Mouse (Mus musculus) erythroblast, embryonic 14.5 days (primary cell): Measurements from ENCODE around the gene Fndc9. TPM values are rescaled to one million over a fixed set of nuclear protein-coding genes. Genes with fewer than 3 reads are reported as not detected.

Experiments
- H3K27me3 ChIP-seq: 2 replicates; pipeline ENCODE4 v1.6.1; 2012; ENCODE audit warnings: inconsistent platforms; ENCODE audit not compliant: control insufficient read depth
- H3K36me3 ChIP-seq: 2 replicates; pipeline ENCODE4 v1.6.1; 2012; ENCODE audit warnings: mild to moderate bottlenecking, inconsistent platforms; ENCODE audit not compliant: control insufficient read depth
- H3K4me1 ChIP-seq: 2 replicates; pipeline ENCODE4 v1.6.1; 2012; ENCODE audit warnings: inconsistent platforms; ENCODE audit not compliant: control insufficient read depth
- H3K4me3 ChIP-seq: replicated peaks from 2 replicates; pipeline ENCODE3; 2012; ENCODE audit warnings: moderate library complexity, mild to moderate bottlenecking, inconsistent platforms
- H3K9me3 ChIP-seq: 2 replicates; pipeline ENCODE4 v1.6.1; 2012; ENCODE audit warnings: low read length, inconsistent platforms, mixed read lengths; ENCODE audit not compliant: control insufficient read depth
- GATA1 ChIP-seq: IDR thresholded peaks from 2 replicates; pipeline ENCODE4 v1.6.1; 2012; ENCODE audit warnings: low read length, inconsistent platforms, mixed read lengths
- TAL1 ChIP-seq: IDR thresholded peaks from 3 replicates; pipeline ENCODE4 v1.6.1; 2012; ENCODE audit warnings: low read length, inconsistent platforms, mixed read lengths
- polyA plus RNA-seq: library from polyadenylated mRNA; stranded (reverse); fragments of >175 nt; gene quantifications from 2 replicates; pipeline ENCODE4 v1.2.3, GENCODE M21; 2012

Fndc9 gene
- polyA plus RNA-seq, 1 experiment, result not detected

- no peaks in the 10 kb centered on the region for H3K27me3 ChIP-seq
- no peak for TF ChIP-seq TAL1
- TF ChIP-seq GATA1, result no peak
- H3K36me3 ChIP-seq, result no peaks in the 10 kb centered on the region
- H3K4me1 ChIP-seq, result no peaks in the 10 kb centered on the region
- no peaks in the 10 kb centered on the region for H3K9me3 ChIP-seq
- H3K4me3 ChIP-seq, result no peak overlapping the region
Observed at GRCm38 (mm10) chr11:46265031-46265786, 29.9 kb downstream of the Fndc9 start.

GRCm38 (mm10) chr11:46268991-46269390 is 33.7 kb downstream of the Fndc9 start:
- H3K36me3 ChIP-seq, result no peaks in the 10 kb centered on the region

GRCm38 (mm10) chr11:46269391-46269790 is 34.1 kb downstream of the Fndc9 start:
- H3K9me3 ChIP-seq, result no peaks in the 10 kb centered on the region
- H3K36me3 ChIP-seq, result no peaks in the 10 kb centered on the region
- no peak overlapping the region for H3K4me3 ChIP-seq
- no peaks in the 10 kb centered on the region for H3K4me1 ChIP-seq
- TF ChIP-seq GATA1 (no peak), TAL1 (no peak)
- H3K27me3 ChIP-seq, result no peaks in the 10 kb centered on the region

More at GRCm38 (mm10) chr11:46268991-46269390, 33.7 kb downstream of the Fndc9 start:
- Histone ChIP-seq H3K9me3 (no peaks in the 10 kb centered on the region), H3K4me3 (no peak overlapping the region), H3K27me3 (no peaks in the 10 kb centered on the region), H3K4me1 (no peaks in the 10 kb centered on the region)
- no peak for TF ChIP-seq TAL1

GRCm38 (mm10) chr11:46269893-46270292 is 34.6 kb downstream of the Fndc9 start:
- H3K4me3 ChIP-seq, result no peak overlapping the region
- no peaks in the 10 kb centered on the region for H3K36me3 ChIP-seq
- H3K4me1 ChIP-seq, result no peaks in the 10 kb centered on the region
- no peaks in the 10 kb centered on the region for H3K9me3 ChIP-seq
- TF ChIP-seq GATA1, result no peak
- TF ChIP-seq TAL1, result no peak
- H3K27me3 ChIP-seq, result no peaks in the 10 kb centered on the region

GRCm38 (mm10) chr11:46272058-46272681 is 36.8 kb downstream of the Fndc9 start:
- TF ChIP-seq GATA1 (no peak), TAL1 (no peak)
- H3K36me3 ChIP-seq, result no peaks in the 10 kb centered on the region
- no peaks in the 10 kb centered on the region for H3K27me3 ChIP-seq
- H3K9me3 ChIP-seq, result no peaks in the 10 kb centered on the region
- H3K4me3 ChIP-seq, result no peak overlapping the region
- no peaks in the 10 kb centered on the region for H3K4me1 ChIP-seq

GRCm38 (mm10) chr11:46273969-46274368 is 38.6 kb downstream of the Fndc9 start:
- H3K9me3 ChIP-seq, result no peaks in the 10 kb centered on the region
- no peaks in the 10 kb centered on the region for H3K36me3 ChIP-seq
- TF ChIP-seq TAL1, result no peak
- no peak for TF ChIP-seq GATA1
- H3K4me1 ChIP-seq, result no peaks in the 10 kb centered on the region
- no peak overlapping the region for H3K4me3 ChIP-seq
- H3K27me3 ChIP-seq, result no peaks in the 10 kb centered on the region

- Histone ChIP-seq H3K9me3 (no peaks in the 10 kb centered on the region), H3K27me3 (no peaks in the 10 kb centered on the region), H3K4me1 (no peaks in the 10 kb centered on the region), H3K4me3 (no peak overlapping the region), H3K36me3 (no peaks in the 10 kb centered on the region)
- no peak for TF ChIP-seq GATA1
- no peak for TF ChIP-seq TAL1
Observed at GRCm38 (mm10) chr11:46275302-46275701, 40.0 kb downstream of the Fndc9 start.

GRCm38 (mm10) chr11:46276168-46276567 is 40.8 kb downstream of the Fndc9 start:
- no peak overlapping the region for H3K4me3 ChIP-seq
- no peaks in the 10 kb centered on the region for H3K27me3 ChIP-seq
- no peaks in the 10 kb centered on the region for H3K36me3 ChIP-seq
- TF ChIP-seq TAL1 (no peak), GATA1 (no peak)
- no peaks in the 10 kb centered on the region for H3K9me3 ChIP-seq
- no peaks in the 10 kb centered on the region for H3K4me1 ChIP-seq

- TF ChIP-seq GATA1 (no peak), TAL1 (no peak)
- H3K27me3 ChIP-seq, result no peaks in the 10 kb centered on the region
- H3K4me1 ChIP-seq, result no peaks in the 10 kb centered on the region
- no peaks in the 10 kb centered on the region for H3K36me3 ChIP-seq
- no peak overlapping the region for H3K4me3 ChIP-seq
- no peaks in the 10 kb centered on the region for H3K9me3 ChIP-seq
Observed at GRCm38 (mm10) chr11:46276778-46277177, 41.4 kb downstream of the Fndc9 start.
